Mouse (Mus musculus) heart, embryonic 15.5 days (tissue): ENCODE data around the gene Bcl2l1. TPM values are rescaled to one million over a fixed set of nuclear protein-coding genes. Genes with fewer than 3 reads are reported as not detected.

ENCODE experiments used
- ATAC-seq: fragments of 200-750 bp; cut with Nextera tagmentation; replicated peaks from 2 replicates; pipeline ENCODE4 v1.8.0; 2017; ENCODE audit warnings: low read depth, moderate TSS enrichment; ENCODE audit not compliant: insufficient number of reproducible peaks, insufficient read depth, low FRiP score
- H3K27ac ChIP-seq: fragments of 300-500 bp; sonication (generic); 2 replicates; pipeline ENCODE4 v1.5.1; 2015; ENCODE audit warnings: mild to moderate bottlenecking, inconsistent platforms
- H3K27me3 ChIP-seq: fragments of 300-500 bp; sonication (generic); 2 replicates; pipeline ENCODE4 v1.6.1; 2015; ENCODE audit warnings: inconsistent platforms
- H3K36me3 ChIP-seq: fragments of 300-500 bp; sonication (generic); 2 replicates; pipeline ENCODE4 v1.6.1; 2015; ENCODE audit warnings: mild to moderate bottlenecking, inconsistent platforms
- H3K4me1 ChIP-seq: fragments of 300-500 bp; sonication (generic); replicated peaks from 2 replicates; pipeline ENCODE4 v1.6.1; 2015; ENCODE audit warnings: inconsistent platforms
- H3K4me2 ChIP-seq: fragments of 300-500 bp; sonication (generic); 2 replicates; pipeline ENCODE4 v1.6.1; 2015; ENCODE audit warnings: inconsistent platforms, mild to moderate bottlenecking, moderate library complexity
- H3K4me3 ChIP-seq: fragments of 300-500 bp; sonication (generic); 2 replicates; pipeline ENCODE4 v1.5.1; 2015; ENCODE audit warnings: mild to moderate bottlenecking, inconsistent platforms
- H3K9ac ChIP-seq: fragments of 300-500 bp; sonication (generic); 2 replicates; pipeline ENCODE4 v1.6.1; 2015; ENCODE audit warnings: mild to moderate bottlenecking, inconsistent platforms
- H3K9me3 ChIP-seq: fragments of 300-500 bp; sonication (generic); replicated peaks from 2 replicates; pipeline ENCODE4 v1.6.1; 2016; ENCODE audit warnings: inconsistent platforms
- WGBS: fragments of 180-500 bp; shearing (Covaris S2); methylation state at CpG from one replicate; pipeline ENCODE4 v1.1.7; 2015; ENCODE audit warnings: mixed read lengths; 5-methylcytosine and 5-hydroxymethylcytosine counted together
- polyA plus RNA-seq: library from polyadenylated mRNA; unstranded; fragments of >200 nt; fragmentation: Nextera tagmentation; extraction: Ambion mirVana; gene quantifications from 2 replicates; pipeline ENCODE4 v1.2.1, GENCODE M21; 2015

The Bcl2l1 gene
- polyA plus RNA-seq, 1 experiment from 2014 or later: 69.5 TPM

GRCm38 (mm10) chr2:152783241-152783640 lies 48.3 kb downstream of the Bcl2l1 start:
- Histone ChIP-seq H3K4me2 (no peak overlapping the region), H3K4me1 (peaks cover 48% of the 10 kb centered on the region), H3K9me3 (no peaks in the 10 kb centered on the region), H3K27ac (no peak overlapping the region), H3K27me3 (no peaks in the 10 kb centered on the region), H3K9ac (no peak overlapping the region), H3K4me3 (no peak overlapping the region), H3K36me3 (peaks cover 8% of the 10 kb centered on the region; the same call in 1 of the 2 replicates)
- ATAC-seq: no peak
- 82% methylated on average over 5 of the region's 5 CpGs for WGBS

- H3K27me3 ChIP-seq: no peaks in the 10 kb centered on the region
- 55% methylated on average over 5 of the region's 5 CpGs for WGBS
- no peak overlapping the region for H3K4me3 ChIP-seq
- ATAC-seq: no peak
- H3K27ac ChIP-seq: no peak overlapping the region
- no peaks in the 10 kb centered on the region for H3K9me3 ChIP-seq
- no peak overlapping the region for H3K9ac ChIP-seq
- peaks cover 8% of the 10 kb centered on the region; the same call in 1 of the 2 replicates for H3K36me3 ChIP-seq
- H3K4me2 ChIP-seq: no peak overlapping the region
- H3K4me1 ChIP-seq: peaks cover 43% of the 10 kb centered on the region
These were observed 48.9 kb downstream of the Bcl2l1 start for GRCm38 (mm10) chr2:152782656-152783055.

- H3K4me1 ChIP-seq: peaks cover 37% of the 10 kb centered on the region
- H3K9me3 ChIP-seq: no peaks in the 10 kb centered on the region
- H3K36me3 ChIP-seq: peaks cover 8% of the 10 kb centered on the region; the same call in 1 of the 2 replicates
- no peaks in the 10 kb centered on the region for H3K27me3 ChIP-seq
- no peak for ATAC-seq
- 0 out of 2 replicates have a peak overlapping the region, but pooled peaks have one; percentile 17 for H3K27ac ChIP-seq
- WGBS: 73% methylated on average over 3 of the region's 3 CpGs
- H3K4me2 ChIP-seq: no peak overlapping the region
- H3K4me3 ChIP-seq: no peak overlapping the region
- no peak overlapping the region for H3K9ac ChIP-seq
These were observed 50.4 kb downstream of the Bcl2l1 start for GRCm38 (mm10) chr2:152781031-152781711.

- ATAC-seq: no peak
- Histone ChIP-seq H3K4me1 (peaks cover 30% of the 10 kb centered on the region), H3K27me3 (no peaks in the 10 kb centered on the region), H3K9me3 (no peaks in the 10 kb centered on the region), H3K4me2 (no peak overlapping the region), H3K27ac (0 out of 2 replicates have a peak overlapping the region, but pooled peaks have one; percentile 17), H3K36me3 (peaks cover 8% of the 10 kb centered on the region; the same call in 1 of the 2 replicates), H3K4me3 (no peak overlapping the region), H3K9ac (no peak overlapping the region)
- WGBS: 91% methylated on average over 2 of the region's 2 CpGs
These were observed 51.1 kb downstream of the Bcl2l1 start for GRCm38 (mm10) chr2:152780466-152780865.

GRCm38 (mm10) chr2:152777081-152777480 lies 54.4 kb downstream of the Bcl2l1 start:
- Histone ChIP-seq H3K9ac (no peak overlapping the region), H3K9me3 (no peaks in the 10 kb centered on the region), H3K27me3 (no peaks in the 10 kb centered on the region), H3K4me1 (peaks cover 14% of the 10 kb centered on the region), H3K27ac (no peak overlapping the region), H3K4me2 (no peak overlapping the region), H3K4me3 (no peak overlapping the region), H3K36me3 (peaks cover 8% of the 10 kb centered on the region; the same call in 1 of the 2 replicates)
- no peak for ATAC-seq
- 90% methylated on average over 3 of the region's 3 CpGs for WGBS

- H3K4me3 ChIP-seq: no peak overlapping the region
These were observed 55.1 kb downstream of the Bcl2l1 start for GRCm38 (mm10) chr2:152776435-152776834.

GRCm38 (mm10) chr2:152776019-152776418 lies 55.5 kb downstream of the Bcl2l1 start:
- H3K9ac ChIP-seq: no peak overlapping the region
- 84% methylated on average over 3 of the region's 3 CpGs for WGBS
- no peak overlapping the region for H3K27ac ChIP-seq
- H3K4me2 ChIP-seq: no peak overlapping the region
- ATAC-seq: no peak
- peaks cover 5% of the 10 kb centered on the region; the same call in 1 of the 2 replicates for H3K36me3 ChIP-seq
- no peak overlapping the region for H3K4me3 ChIP-seq
- no peaks in the 10 kb centered on the region for H3K9me3 ChIP-seq
- H3K27me3 ChIP-seq: no peaks in the 10 kb centered on the region
- peaks cover 8% of the 10 kb centered on the region for H3K4me1 ChIP-seq

More at GRCm38 (mm10) chr2:152776435-152776834, 55.1 kb downstream of the Bcl2l1 start:
- whole genome bisulfite sequencing: 77% methylated on average over 2 of the region's 2 CpGs
- H3K9ac ChIP-seq: no peak overlapping the region
- no peak overlapping the region for H3K27ac ChIP-seq
- H3K27me3 ChIP-seq: no peaks in the 10 kb centered on the region
- no peak for ATAC-seq
- H3K9me3 ChIP-seq: no peaks in the 10 kb centered on the region
- peaks cover 12% of the 10 kb centered on the region for H3K4me1 ChIP-seq
- H3K36me3 ChIP-seq: peaks cover 8% of the 10 kb centered on the region; the same call in 1 of the 2 replicates
- H3K4me2 ChIP-seq: no peak overlapping the region

GRCm38 (mm10) chr2:152775357-152775756 lies 56.2 kb downstream of the Bcl2l1 start:
- no peak overlapping the region for H3K9ac ChIP-seq
- H3K36me3 ChIP-seq: no peaks in the 10 kb centered on the region; the same call in 1 of the 2 replicates
- no peak overlapping the region for H3K4me3 ChIP-seq
- no peak overlapping the region for H3K27ac ChIP-seq
- no peak overlapping the region for H3K4me2 ChIP-seq
- no peaks in the 10 kb centered on the region for H3K27me3 ChIP-seq
- WGBS: 80% methylated on average over 4 of the region's 4 CpGs
- ATAC-seq: no peak
- H3K9me3 ChIP-seq: no peaks in the 10 kb centered on the region
- H3K4me1 ChIP-seq: peaks cover 3% of the 10 kb centered on the region

GRCm38 (mm10) chr2:152772231-152772630 lies 59.3 kb downstream of the Bcl2l1 start:
- H3K27ac ChIP-seq: no peak overlapping the region
- WGBS: 17% methylated on average over 1 of the region's 1 CpGs

GRCm38 (mm10) chr2:152771571-152771970 lies 60.0 kb downstream of the Bcl2l1 start:
- Histone ChIP-seq H3K4me3 (no peak overlapping the region), H3K9ac (no peak overlapping the region), H3K27me3 (no peaks in the 10 kb centered on the region), H3K4me2 (no peak overlapping the region), H3K4me1 (peaks cover 11% of the 10 kb centered on the region), H3K36me3 (no peaks in the 10 kb centered on the region), H3K27ac (no peak overlapping the region), H3K9me3 (no peaks in the 10 kb centered on the region)
- ATAC-seq: no peak
- WGBS: 86% methylated on average over 9 of the region's 9 CpGs

More at GRCm38 (mm10) chr2:152772231-152772630, 59.3 kb downstream of the Bcl2l1 start:
- no peaks in the 10 kb centered on the region for H3K27me3 ChIP-seq
- H3K4me2 ChIP-seq: no peak overlapping the region
- peaks cover 6% of the 10 kb centered on the region; the same call in 1 of the 2 replicates for H3K4me1 ChIP-seq
- no peak overlapping the region for H3K9ac ChIP-seq
- no peak overlapping the region for H3K4me3 ChIP-seq
- ATAC-seq: no peak
- H3K36me3 ChIP-seq: no peaks in the 10 kb centered on the region
- no peaks in the 10 kb centered on the region for H3K9me3 ChIP-seq

GRCm38 (mm10) chr2:152769677-152770076 lies 61.9 kb downstream of the Bcl2l1 start:
- WGBS: 63% methylated on average over 7 of the region's 7 CpGs
- H3K9me3 ChIP-seq: no peaks in the 10 kb centered on the region
- H3K4me3 ChIP-seq: no peak overlapping the region
- no peaks in the 10 kb centered on the region for H3K27me3 ChIP-seq
- no peaks in the 10 kb centered on the region for H3K36me3 ChIP-seq
- no peak overlapping the region for H3K4me2 ChIP-seq
- ATAC-seq: no peak
- H3K4me1 ChIP-seq: peaks cover 26% of the 10 kb centered on the region
- no peak overlapping the region for H3K27ac ChIP-seq
- no peak overlapping the region for H3K9ac ChIP-seq
